Mouse (Mus musculus) megakaryocyte-erythroid progenitor cell, adult 5-6 weeks (primary cell): ENCODE measurements around the gene Scgb2b20. TPM values are rescaled to one million over a fixed set of nuclear protein-coding genes. Genes with fewer than 3 reads are reported as not detected.
"Not testable (repeated sequence)": the region's sequence is repeated elsewhere in the genome, so short reads cannot be mapped to it uniquely, and the experiment has no call there.

Experiments used
- ATAC-seq: replicated peaks from 2 replicates; pipeline ENCODE4 v1.8.0; 2016; ENCODE audit warnings: mild to moderate bottlenecking, inconsistent platforms; ENCODE audit not compliant: severe bottlenecking, poor library complexity, low FRiP score, low TSS enrichment
- total RNA-seq, 2 experiments: library from RNA; stranded (forward) in 1 of 2; stranded (reverse) in 1 of 2; fragments of 200-1000, 215-1000 nt in 1 of 2; fragments of >200 nt in 1 of 2; fragmentation: Nextera tagmentation in 1 of 2; gene quantifications; 2 replicates each; pipeline ENCODE4 v1.2.3; 2014 to 2017

Scgb2b20 gene
- total RNA-seq (2014; fragmentation: Nextera tagmentation) (not detected in 2 replicates), total RNA-seq (2017) (not detected in 2 replicates)

DNA sequence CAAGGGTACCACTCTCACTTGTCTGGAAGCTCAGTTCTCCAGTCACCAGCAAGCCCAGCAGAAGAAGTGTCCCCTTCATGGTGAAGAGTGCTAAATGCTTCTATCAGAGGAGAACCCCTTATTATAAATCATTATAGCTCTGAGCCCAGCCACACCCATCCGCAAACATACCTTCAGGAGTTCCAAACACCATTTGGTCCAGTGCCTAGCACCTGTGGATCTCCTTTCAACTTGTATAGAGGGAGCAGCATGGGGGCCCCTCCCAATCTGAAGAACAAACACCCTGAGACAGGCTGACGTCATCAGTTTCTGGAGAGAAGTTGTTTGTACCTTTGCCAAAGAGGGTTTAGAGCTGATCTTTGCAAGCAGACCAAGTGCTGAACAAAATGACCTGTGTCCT lies at the start of gene Scgb2b20:
TSS of gene Scgb2b20 (minus strand) at position 101 of the 400 bp plus-strand sequence.
- not testable (repeated sequence) for ATAC-seq

DNA sequence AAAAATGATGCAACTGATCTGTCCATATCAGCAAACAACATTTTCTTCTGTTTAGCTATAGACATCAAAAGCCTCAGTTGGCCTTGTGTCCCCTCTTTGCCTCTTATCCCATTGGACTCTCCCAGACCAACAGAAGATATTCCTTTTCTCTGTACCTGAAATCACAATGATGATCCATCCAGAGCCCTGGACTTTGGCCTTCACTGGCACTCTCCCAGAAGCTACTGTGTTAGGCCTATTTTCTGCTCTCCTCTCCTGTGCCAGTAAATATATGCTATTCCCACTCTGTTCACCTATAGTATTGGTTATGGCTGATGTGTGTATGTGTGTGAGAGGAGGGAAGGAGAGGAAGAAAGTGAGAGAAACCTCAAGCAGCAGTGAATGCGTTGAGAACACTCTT lies 43.6 kb upstream of the Scgb2b20 start:
- ATAC-seq, result not testable (repeated sequence)

DNA sequence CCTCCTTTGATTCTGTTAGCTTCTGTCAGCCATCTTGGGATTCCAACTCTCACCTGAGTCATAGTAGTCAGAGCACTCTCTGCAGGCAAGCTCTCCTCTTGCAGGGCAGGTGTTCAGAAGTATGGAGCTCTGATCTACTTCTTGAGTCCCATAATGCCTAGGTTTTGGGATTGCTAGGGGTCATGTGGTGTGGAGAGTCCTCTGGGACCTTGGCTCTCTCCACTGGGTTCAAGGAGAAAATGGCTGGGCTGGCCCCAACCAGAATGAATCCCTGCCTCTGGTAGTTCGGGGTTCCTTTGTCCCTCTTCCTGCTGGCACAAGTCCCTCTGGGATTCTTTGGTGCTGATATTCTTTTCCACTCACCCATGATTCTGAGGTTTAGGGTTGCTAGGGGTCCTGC lies 35.5 kb upstream of the Scgb2b20 start:
- ATAC-seq, result no peak

DNA sequence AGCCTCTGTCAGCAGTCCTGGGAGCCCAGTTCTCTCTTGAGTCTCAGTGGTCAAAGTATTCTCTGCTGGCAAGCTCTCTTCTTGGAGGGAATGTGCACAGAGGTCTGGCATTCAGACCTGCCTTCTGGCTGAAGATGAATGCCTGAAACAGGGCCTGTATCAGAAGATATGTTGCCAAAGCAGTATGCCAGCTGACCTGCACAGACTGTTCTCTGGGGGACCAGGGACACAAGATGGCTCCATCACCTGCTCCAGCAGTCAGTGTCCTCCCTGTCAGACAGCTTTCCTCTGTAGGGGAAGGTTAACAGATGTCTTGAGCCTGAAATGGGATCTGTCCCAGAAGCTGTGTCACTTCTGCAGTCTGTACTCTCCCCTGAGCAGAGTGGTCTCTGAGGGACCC lies 33.6 kb upstream of the Scgb2b20 start:
- ATAC-seq, result not testable (repeated sequence)

DNA sequence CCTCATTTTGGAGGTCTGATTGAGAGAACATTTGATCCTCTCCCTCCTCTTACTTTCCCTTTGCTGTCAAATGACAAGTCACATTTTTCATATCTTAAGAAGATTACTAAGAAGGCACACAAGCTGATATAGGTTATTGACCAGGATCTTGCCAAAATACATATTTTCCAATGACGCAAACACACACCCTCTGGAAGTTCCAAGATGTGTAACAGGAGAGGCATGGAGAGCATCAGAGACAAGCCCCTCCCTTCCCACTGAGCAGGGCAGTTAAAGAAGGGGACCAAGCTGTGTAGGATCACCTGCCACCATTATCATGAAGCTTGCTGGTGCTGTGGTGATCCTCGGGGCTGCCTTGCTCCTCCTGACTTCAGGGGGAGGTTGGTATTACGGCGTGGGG lies 6.8 kb upstream of the Scgb2b20 start, which contains the start of gene Scgb1b20:
TSS of gene Scgb1b20 (plus strand) at position 301 of the 400 bp plus-strand sequence.
- not testable (repeated sequence) for ATAC-seq

Other genes with a start within 250 kb of the Scgb2b20 start
- not detected in 2 replicates for gene Scgb2b18, start 192.5 kb downstream of the Scgb2b20 start, total RNA-seq (2014; fragmentation: Nextera tagmentation)
- not detected in 2 replicates for gene Scgb2b18, start 192.5 kb downstream of the Scgb2b20 start, total RNA-seq (2017)
- not detected in 2 replicates for gene Scgb1b18, start 180.8 kb downstream of the Scgb2b20 start, total RNA-seq (2014; fragmentation: Nextera tagmentation)
- gene Scgb1b18, start 180.8 kb downstream of the Scgb2b20 start, total RNA-seq (2017), result not detected in 2 replicates
- gene Scgb2b19, start 86.0 kb downstream of the Scgb2b20 start, total RNA-seq (2014; fragmentation: Nextera tagmentation), result not detected in 2 replicates
- gene Scgb2b19, start 86.0 kb downstream of the Scgb2b20 start, total RNA-seq (2017), result not detected in 2 replicates
- gene Scgb1b19, start 79.0 kb downstream of the Scgb2b20 start, total RNA-seq (2014; fragmentation: Nextera tagmentation), result not detected in 2 replicates
- not detected in 2 replicates for gene Scgb1b19, start 79.0 kb downstream of the Scgb2b20 start, total RNA-seq (2017)
- gene Scgb1b20, start 6.9 kb upstream of the Scgb2b20 start, total RNA-seq (2014; fragmentation: Nextera tagmentation), result not detected in 2 replicates
- not detected in 2 replicates for gene Scgb1b20, start 6.9 kb upstream of the Scgb2b20 start, total RNA-seq (2017)
- not detected in 2 replicates for gene Scgb2b21, start 154.1 kb upstream of the Scgb2b20 start, total RNA-seq (2014; fragmentation: Nextera tagmentation)
- gene Scgb2b21, start 154.1 kb upstream of the Scgb2b20 start, total RNA-seq (2017), result not detected in 2 replicates